Mouse (Mus musculus) heart, postnatal 0 days (tissue): Measurements from ENCODE around the gene Lpar2.

Experiments used
- CTCF ChIP-seq: IDR thresholded peaks from 2 replicates; pipeline ENCODE4 v1.5.1; 2016; ENCODE audit warnings: antibody characterized with exemption, control low read depth, low read depth
- EP300 ChIP-seq: IDR thresholded peaks from 2 replicates; pipeline ENCODE4 v1.6.1; 2016; ENCODE audit warnings: antibody characterized with exemption, low read depth

- TF ChIP-seq EP300 = no peak
- no peak for TF ChIP-seq CTCF
Observed at GRCm38 (mm10) chr8:69826371-69826770, 4.1 kb downstream of the Lpar2 start.
